Mouse (Mus musculus) C2C12 (cell line): Measurements from ENCODE around the gene Msantd2.

ENCODE experiments used
- CEBPB ChIP-seq: IDR thresholded peaks from one replicate; pipeline ENCODE4 v1.6.1; 2011; ENCODE audit warnings: low read depth, mild to moderate bottlenecking, control low read depth, moderate library complexity
- CTCF ChIP-seq: IDR thresholded peaks from one replicate; pipeline ENCODE4 v1.5.1; 2011; ENCODE audit not compliant: control insufficient read depth, insufficient read depth, insufficient read length
- MAX ChIP-seq: IDR thresholded peaks from one replicate; pipeline ENCODE4 v1.6.1; 2011; ENCODE audit warnings: mild to moderate bottlenecking, control low read depth
- MYOG ChIP-seq: IDR thresholded peaks from one replicate; pipeline ENCODE4 v1.6.1; 2011; ENCODE audit not compliant: control insufficient read depth, insufficient read length; ENCODE audit errors: extremely low read depth
- USF1 ChIP-seq: IDR thresholded peaks from one replicate; pipeline ENCODE4 v1.6.1; 2011; ENCODE audit warnings: low read depth, mild to moderate bottlenecking, control low read depth, moderate library complexity

- TF ChIP-seq CTCF (no peak), MAX (no peak), MYOG (no peak), USF1 (no peak), CEBPB (no peak)
Measured at GRCm38 (mm10) chr9:37567019-37567418, 77.9 kb downstream of the Msantd2 start.
